In the genomic region with DNA sequence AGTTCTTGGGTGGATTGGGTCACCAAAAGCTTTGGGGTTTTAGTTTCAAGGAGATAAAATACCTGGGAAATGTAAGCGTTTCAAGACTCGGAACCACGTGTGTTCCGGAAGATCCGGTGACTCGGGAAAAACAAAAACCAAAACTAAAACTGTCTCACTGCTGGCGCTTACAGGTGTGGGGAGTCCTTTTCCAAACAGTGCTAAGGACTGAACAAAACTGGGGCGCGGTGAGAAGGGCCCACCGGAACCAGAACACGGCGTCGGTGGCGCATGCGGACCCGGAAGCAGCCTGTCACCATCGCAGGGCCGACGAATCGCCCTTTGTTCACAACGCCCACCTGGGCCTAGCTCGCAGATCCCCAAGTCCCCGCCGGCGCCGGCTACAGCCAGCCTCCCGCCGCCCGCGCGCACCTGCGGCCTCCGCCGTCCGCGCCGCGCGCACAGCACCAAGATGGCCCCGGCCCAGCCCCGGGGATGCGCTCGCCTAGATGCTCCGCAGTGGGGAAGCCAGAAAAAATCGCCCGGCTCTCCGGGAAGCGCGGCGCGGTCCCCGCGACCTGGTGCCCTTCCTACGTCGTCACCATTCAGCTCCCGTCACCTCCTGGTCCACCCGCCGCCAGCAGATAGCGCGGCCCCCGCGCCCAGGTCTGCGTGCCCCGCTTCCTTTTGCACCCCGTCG, we compare ENCODE assay signal across 8 mouse cellular contexts. TPM values are rescaled to one million over a fixed set of nuclear protein-coding genes. Genes with fewer than 3 reads are reported as not detected.
DNase-seq lines count a peak whose midpoint lies in the region; ATAC-seq and TF ChIP-seq lines count a peak whose summit lies in the region.

No protein-coding gene starts in this region.

- H3K27me3 ChIP-seq in forebrain, embryonic 15.5 days: no peaks in the 10 kb centered on the region
- no peaks in the 10 kb centered on the region for H3K27me3 ChIP-seq in intestine, embryonic 16.5 days (replicated peaks; ENCODE audit: control insufficient read depth, insufficient read depth, low read length)
- no peaks in the 10 kb centered on the region for H3K27me3 ChIP-seq in liver, embryonic 11.5 days (replicated peaks; ENCODE audit: control insufficient read depth, insufficient read depth, low read length)
- no peaks in the 10 kb centered on the region for H3K27me3 ChIP-seq in midbrain, postnatal 0 days (ENCODE audit: insufficient read depth, low read length)

- WGBS in forebrain, embryonic 15.5 days: under 1% methylated on average over 66 of the region's 66 CpGs
- WGBS in intestine, embryonic 16.5 days: 1% methylated on average over 66 of the region's 66 CpGs
- WGBS in liver, embryonic 11.5 days: 1% methylated on average over 63 of the region's 66 CpGs
- under 1% methylated on average over 65 of the region's 66 CpGs for WGBS in midbrain, postnatal 0 days

- peak overlapping the region; percentile 96 for H3K27ac ChIP-seq in forebrain, embryonic 15.5 days (replicated peaks)
- peak overlapping the region; percentile 84 for H3K27ac ChIP-seq in intestine, embryonic 16.5 days (ENCODE audit: low read length)
- H3K27ac ChIP-seq in liver, embryonic 11.5 days (ENCODE audit: low read depth, low read length): peak overlapping the region; percentile 92
- peak overlapping the region; percentile 99 for H3K27ac ChIP-seq in midbrain, postnatal 0 days (ENCODE audit: low read depth, low read length)

- H3K9ac ChIP-seq in forebrain, embryonic 15.5 days (replicated peaks): peak overlapping the region; percentile 95
- peak overlapping the region; percentile 91 for H3K9ac ChIP-seq in intestine, embryonic 16.5 days (ENCODE audit: low read depth, low read length)
- peak overlapping the region; percentile 91 for H3K9ac ChIP-seq in liver, embryonic 11.5 days (ENCODE audit: low read depth, low read length)
- H3K9ac ChIP-seq in midbrain, postnatal 0 days (replicated peaks; ENCODE audit: low read length, poor library complexity, severe bottlenecking): peak overlapping the region; percentile 92

- peaks cover 24% of the 10 kb centered on the region for H3K36me3 ChIP-seq in forebrain, embryonic 15.5 days
- peaks cover 20% of the 10 kb centered on the region for H3K36me3 ChIP-seq in intestine, embryonic 16.5 days (ENCODE audit: control insufficient read depth, insufficient read depth, low read length)
- peaks cover 22% of the 10 kb centered on the region for H3K36me3 ChIP-seq in liver, embryonic 11.5 days (ENCODE audit: control insufficient read depth, insufficient read depth, low read length)
- peaks cover 27% of the 10 kb centered on the region for H3K36me3 ChIP-seq in midbrain, postnatal 0 days (ENCODE audit: insufficient read depth, low read length)

- peaks cover 52% of the 10 kb centered on the region for H3K4me1 ChIP-seq in forebrain, embryonic 15.5 days
- peaks cover 21% of the 10 kb centered on the region for H3K4me1 ChIP-seq in intestine, embryonic 16.5 days (ENCODE audit: control insufficient read depth, insufficient read depth, low read length)
- peaks cover 12% of the 10 kb centered on the region for H3K4me1 ChIP-seq in liver, embryonic 11.5 days (replicated peaks; ENCODE audit: control insufficient read depth, insufficient read depth, low read length)
- H3K4me1 ChIP-seq in midbrain, postnatal 0 days (ENCODE audit: insufficient read depth, low read length): peaks cover 16% of the 10 kb centered on the region

- TF ChIP-seq CTCF in midbrain, postnatal 0 days (IDR thresholded peaks at IDR 0.05): no peak

- DNase-seq in kidney, adult 18-20 months: peak; percentile 59
- DNase-seq in kidney, adult 11 months: no peak
- DNase-seq in liver, embryonic 11.5 days (ENCODE audit: low spot score): no peak
- peak; percentile 58 for DNase-seq in midbrain, postnatal 0 days (ENCODE audit: low spot score)
- DNase-seq in thymus, postnatal 4 days: peak; percentile 75

- H3K9me3 ChIP-seq in forebrain, embryonic 15.5 days: no peaks in the 10 kb centered on the region
- H3K9me3 ChIP-seq in intestine, embryonic 16.5 days (ENCODE audit: control insufficient read depth, low read length): no peaks in the 10 kb centered on the region
- H3K9me3 ChIP-seq in liver, embryonic 11.5 days (ENCODE audit: control insufficient read depth, low read length): no peaks in the 10 kb centered on the region
- no peaks in the 10 kb centered on the region for H3K9me3 ChIP-seq in midbrain, postnatal 0 days (ENCODE audit: low read length)

- ATAC-seq in activated CD4-positive, CD25-positive, alpha-beta regulatory T cell, adult 4 months: peak; percentile 44
- peak; percentile 62 for ATAC-seq in forebrain, embryonic 15.5 days (replicated peaks)
- peak; percentile 73 for ATAC-seq in intestine, embryonic 16.5 days
- peak; percentile 53 for ATAC-seq in liver, embryonic 11.5 days (replicated peaks; ENCODE audit: low FRiP score)
- peak; percentile 28; the same call in 1 of the 2 replicates for ATAC-seq in midbrain, postnatal 0 days (ENCODE audit: low FRiP score)

- peak overlapping the region; percentile 65 for H3K4me2 ChIP-seq in forebrain, embryonic 15.5 days (replicated peaks)
- H3K4me2 ChIP-seq in intestine, embryonic 16.5 days (ENCODE audit: low read depth, low read length): peak overlapping the region; percentile 69
- peak overlapping the region; percentile 99 for H3K4me2 ChIP-seq in liver, embryonic 11.5 days
- H3K4me2 ChIP-seq in midbrain, postnatal 0 days (ENCODE audit: low read depth, low read length, poor library complexity, severe bottlenecking): peak overlapping the region; percentile 59

- peak overlapping the region; percentile 97 for H3K4me3 ChIP-seq in forebrain, embryonic 15.5 days
- peak overlapping the region; percentile 99 for H3K4me3 ChIP-seq in intestine, embryonic 16.5 days (ENCODE audit: low read length)
- H3K4me3 ChIP-seq in liver, embryonic 11.5 days (ENCODE audit: low read depth, low read length): peak overlapping the region; percentile 98
- H3K4me3 ChIP-seq in midbrain, postnatal 0 days (ENCODE audit: low read depth, low read length): peak overlapping the region; percentile 98

RNA-seq across cellular contexts. Expression of gene Psma7, which starts 0.5 kb away (rescaled TPM):
- 100 to 1,000 TPM; 466 to 511 TPM for polyA plus RNA-seq in activated CD4-positive, CD25-positive, alpha-beta regulatory T cell, adult 4 months (2017; shearing (Covaris generic))
- polyA plus RNA-seq in forebrain, embryonic 15.5 days (2015; fragmentation: Nextera tagmentation; extraction: Ambion mirVana): 541 and 580 TPM in 2 replicates
- polyA plus RNA-seq in intestine, embryonic 16.5 days (2015; fragmentation: Nextera tagmentation; extraction: Ambion mirVana): 515 and 554 TPM in 2 replicates
- 710 and 721 TPM in 2 replicates for polyA plus RNA-seq in liver, embryonic 11.5 days (2014; fragmentation: Nextera tagmentation; extraction: Ambion mirVana)
- total RNA-seq in midbrain, postnatal 0 days (2014; rRNA removed): 197 and 234 TPM in 2 replicates
- polyA plus RNA-seq in midbrain, postnatal 0 days (2015; fragmentation: Nextera tagmentation; extraction: Ambion mirVana): 584 and 586 TPM in 2 replicates

RNA-seq across cellular contexts. Expression of gene Ss18l1, which starts 0.6 kb away (rescaled TPM):
- polyA plus RNA-seq in activated CD4-positive, CD25-positive, alpha-beta regulatory T cell, adult 4 months (2017; shearing (Covaris generic)): under 1 TPM; 0.87 to 0.99 TPM
- polyA plus RNA-seq in forebrain, embryonic 15.5 days (2015; fragmentation: Nextera tagmentation; extraction: Ambion mirVana): 57.5 and 59.5 TPM in 2 replicates
- polyA plus RNA-seq in intestine, embryonic 16.5 days (2015; fragmentation: Nextera tagmentation; extraction: Ambion mirVana): 3.4 and 3.7 TPM in 2 replicates
- 2.6 and 2.7 TPM in 2 replicates for polyA plus RNA-seq in liver, embryonic 11.5 days (2014; fragmentation: Nextera tagmentation; extraction: Ambion mirVana)
- 110 and 111 TPM in 2 replicates for total RNA-seq in midbrain, postnatal 0 days (2014; rRNA removed)
- polyA plus RNA-seq in midbrain, postnatal 0 days (2015; fragmentation: Nextera tagmentation; extraction: Ambion mirVana): 49.2 and 52.3 TPM in 2 replicates

RNA-seq across cellular contexts. Expression of gene Lsm14b, which starts 16.9 kb away (rescaled TPM):
- polyA plus RNA-seq in activated CD4-positive, CD25-positive, alpha-beta regulatory T cell, adult 4 months (2017; shearing (Covaris generic)): 1 to 10 TPM; 3.3 to 4.1 TPM
- 20.6 and 23.6 TPM in 2 replicates for polyA plus RNA-seq in forebrain, embryonic 15.5 days (2015; fragmentation: Nextera tagmentation; extraction: Ambion mirVana)
- polyA plus RNA-seq in intestine, embryonic 16.5 days (2015; fragmentation: Nextera tagmentation; extraction: Ambion mirVana): 2.4 and 2.5 TPM in 2 replicates
- polyA plus RNA-seq in liver, embryonic 11.5 days (2014; fragmentation: Nextera tagmentation; extraction: Ambion mirVana): 2.7 and 3.0 TPM in 2 replicates
- total RNA-seq in midbrain, postnatal 0 days (2014; rRNA removed): 113 and 118 TPM in 2 replicates
- polyA plus RNA-seq in midbrain, postnatal 0 days (2015; fragmentation: Nextera tagmentation; extraction: Ambion mirVana): 22.0 and 23.6 TPM in 2 replicates

RNA-seq across cellular contexts. Expression of gene Mtg2, which starts 28.7 kb away (rescaled TPM):
- 10 to 100 TPM; 27.0 to 39.1 TPM for polyA plus RNA-seq in activated CD4-positive, CD25-positive, alpha-beta regulatory T cell, adult 4 months (2017; shearing (Covaris generic))
- polyA plus RNA-seq in forebrain, embryonic 15.5 days (2015; fragmentation: Nextera tagmentation; extraction: Ambion mirVana): 35.6 and 38.5 TPM in 2 replicates
- polyA plus RNA-seq in intestine, embryonic 16.5 days (2015; fragmentation: Nextera tagmentation; extraction: Ambion mirVana): 25.4 and 31.0 TPM in 2 replicates
- polyA plus RNA-seq in liver, embryonic 11.5 days (2014; fragmentation: Nextera tagmentation; extraction: Ambion mirVana): 23.1 and 28.2 TPM in 2 replicates
- 18.0 and 21.3 TPM in 2 replicates for total RNA-seq in midbrain, postnatal 0 days (2014; rRNA removed)
- polyA plus RNA-seq in midbrain, postnatal 0 days (2015; fragmentation: Nextera tagmentation; extraction: Ambion mirVana): 27.3 and 29.1 TPM in 2 replicates

Comparison
In these comparisons a context has a peak if more than half of its experiments do, and no peak if none do; other contexts are left out.
1. DNase-seq: peak in kidney, adult 18-20 months (single experiment), midbrain, postnatal 0 days (single experiment) and thymus, postnatal 4 days (single experiment); none in kidney, adult 11 months (single experiment) and liver, embryonic 11.5 days (single experiment).
2. RNA of gene Ss18l1, which starts 0.6 kb away (polyA plus RNA-seq): 57.5 to 59.5 TPM in forebrain, embryonic 15.5 days and 49.2 to 52.3 TPM in midbrain, postnatal 0 days; 3.4 to 3.7 TPM in intestine, embryonic 16.5 days, 2.6 to 2.7 TPM in liver, embryonic 11.5 days and 0.87 to 0.99 TPM in activated CD4-positive, CD25-positive, alpha-beta regulatory T cell, adult 4 months; every median in the first group is over 10 times any median in the second.
3. Peak in every context shown above with its lines, with median percentiles within 50 percentile points of each other: ATAC-seq, H3K27ac ChIP-seq, H3K4me2 ChIP-seq, H3K4me3 ChIP-seq and H3K9ac ChIP-seq.